Mouse (Mus musculus) CH12.LX (cell line): ENCODE results near the gene Rftn2. TPM values are rescaled to one million over a fixed set of nuclear protein-coding genes. Genes with fewer than 3 reads are reported as not detected.

Experiments used
- DNase-seq: peaks from one replicate; pipeline ENCODE4 v3.0.0-alpha.2; 2013; ENCODE audit errors: extremely low read depth
- H3K27ac ChIP-seq: 2 replicates; pipeline ENCODE4 v1.5.1; 2012; ENCODE audit warnings: low read depth, mild to moderate bottlenecking, control low read depth, moderate library complexity; ENCODE audit not compliant: insufficient read depth
- H3K27me3 ChIP-seq: replicated peaks from 2 replicates; pipeline ENCODE3; 2012; ENCODE audit warnings: inconsistent platforms
- H3K36me3 ChIP-seq, 2 experiments: replicated peaks in 1 of 2; 2 replicates each; pipeline versions ENCODE3 to v1.6.1; 2012; ENCODE audit warnings: inconsistent platforms in 1 of 2, low read length in 1 of 2, mild to moderate bottlenecking in 1 of 2, mixed read lengths in 1 of 2, moderate library complexity in 1 of 2; ENCODE audit not compliant: control insufficient read depth in 1 of 2, insufficient read depth in 1 of 2
- H3K4me1 ChIP-seq, 2 experiments: 2 replicates each; pipeline ENCODE4 v1.6.1; 2012; ENCODE audit warnings: inconsistent platforms in 1 of 2, moderate library complexity in 1 of 2; ENCODE audit not compliant: insufficient read depth in 2 of 2, control insufficient read depth in 1 of 2
- H3K4me2 ChIP-seq: 2 replicates; pipeline ENCODE4 v1.6.1; 2012; ENCODE audit warnings: low read depth, mild to moderate bottlenecking, control low read depth; ENCODE audit not compliant: poor library complexity, insufficient read depth, severe bottlenecking
- H3K4me3 ChIP-seq, 3 experiments: fragments of 150-350 bp in 1 of 3; sonication (generic) in 1 of 3; replicated peaks in 1 of 3; 2 replicates each; pipeline versions ENCODE3 to v1.5.1; 2011 to 2012; ENCODE audit warnings: low read depth in 2 of 3, low read length in 2 of 3, mild to moderate bottlenecking in 2 of 3, moderate library complexity in 2 of 3, control low read depth in 1 of 3, improper control_type of control experiment in 1 of 3, inconsistent platforms in 1 of 3, mixed read lengths in 1 of 3; ENCODE audit not compliant: poor library complexity in 1 of 3
- H3K79me2 ChIP-seq: replicated peaks from 2 replicates; pipeline ENCODE4 v1.6.1; 2012; ENCODE audit warnings: mild to moderate bottlenecking, moderate library complexity; ENCODE audit not compliant: control insufficient read depth, poor library complexity, insufficient read depth, severe bottlenecking; ENCODE audit errors: extremely low read depth
- H3K9ac ChIP-seq: 2 replicates; pipeline ENCODE4 v1.6.1; 2012; ENCODE audit warnings: low read depth, mild to moderate bottlenecking, control low read depth, moderate library complexity; ENCODE audit not compliant: insufficient read depth
- H3K9me3 ChIP-seq: replicated peaks from 2 replicates; pipeline ENCODE3; 2012; ENCODE audit warnings: low read length, inconsistent platforms, mixed read lengths
- EP300 ChIP-seq: IDR thresholded peaks from 2 replicates; pipeline ENCODE4 v1.6.1; 2011; ENCODE audit warnings: low read length, improper control_type of control experiment
- ETS1 ChIP-seq: conservative IDR thresholded peaks from 2 replicates; pipeline ENCODE4 v1.6.1; 2012; ENCODE audit warnings: low read depth, mild to moderate bottlenecking, inconsistent platforms, low read length, improper control_type of control experiment, moderate library complexity
- GABPA ChIP-seq: IDR thresholded peaks from 2 replicates; pipeline ENCODE4 v1.6.1; 2012; ENCODE audit warnings: low read depth, low read length, improper control_type of control experiment, inconsistent platforms; ENCODE audit not compliant: insufficient replicate concordance
- IRF4 ChIP-seq: IDR thresholded peaks from 2 replicates; pipeline ENCODE4 v1.6.1; 2014; ENCODE audit warnings: low read depth, mild to moderate bottlenecking, inconsistent platforms, low read length, improper control_type of control experiment
- JUN ChIP-seq: IDR thresholded peaks from 2 replicates; pipeline ENCODE4 v1.6.1; 2011; ENCODE audit warnings: low read depth, mild to moderate bottlenecking, low read length, improper control_type of control experiment, moderate library complexity; ENCODE audit not compliant: insufficient read depth
- JUND ChIP-seq: conservative IDR thresholded peaks from 2 replicates; pipeline ENCODE4 v1.6.1; 2011; ENCODE audit warnings: low read depth, low read length, improper control_type of control experiment
- MAFK ChIP-seq: IDR thresholded peaks from 2 replicates; pipeline ENCODE4 v1.6.1; 2011; ENCODE audit warnings: low read length, improper control_type of control experiment; ENCODE audit not compliant: insufficient replicate concordance
- MAX ChIP-seq: IDR thresholded peaks from 2 replicates; pipeline ENCODE4 v1.6.1; 2011; ENCODE audit warnings: low read length, improper control_type of control experiment
- MAZ ChIP-seq: IDR thresholded peaks from 2 replicates; pipeline ENCODE4 v1.6.1; 2012; ENCODE audit warnings: low read depth, mild to moderate bottlenecking, inconsistent platforms, low read length, improper control_type of control experiment, moderate library complexity
- MEF2A ChIP-seq: IDR thresholded peaks from 2 replicates; pipeline ENCODE4 v1.6.1; 2014; ENCODE audit warnings: low read depth, mild to moderate bottlenecking, inconsistent platforms, low read length, improper control_type of control experiment, borderline replicate concordance
- NELFE ChIP-seq: IDR thresholded peaks from 2 replicates; pipeline ENCODE4 v1.6.1; 2011; ENCODE audit warnings: low read depth, low read length, improper control_type of control experiment
- RCOR1 ChIP-seq: conservative IDR thresholded peaks from 2 replicates; pipeline ENCODE4 v1.6.1; 2012; ENCODE audit warnings: low read depth, mild to moderate bottlenecking, inconsistent platforms, low read length, improper control_type of control experiment
- SIN3A ChIP-seq: IDR thresholded peaks from 2 replicates; pipeline ENCODE4 v1.6.1; 2012; ENCODE audit warnings: low read length, improper control_type of control experiment, inconsistent platforms
- UBTF ChIP-seq: IDR thresholded peaks from 2 replicates; pipeline ENCODE4 v1.6.1; 2012; ENCODE audit warnings: low read depth, mild to moderate bottlenecking, inconsistent platforms, low read length, improper control_type of control experiment, moderate library complexity
- USF2 ChIP-seq: conservative IDR thresholded peaks from 2 replicates; pipeline ENCODE4 v1.6.1; 2011; ENCODE audit warnings: low read depth, low read length, improper control_type of control experiment
- ZC3H11A ChIP-seq: IDR thresholded peaks from 2 replicates; pipeline ENCODE4 v1.6.1; 2012; ENCODE audit warnings: low read depth, mild to moderate bottlenecking, inconsistent platforms, low read length, improper control_type of control experiment
- ZMIZ1 ChIP-seq: IDR thresholded peaks from 2 replicates; pipeline ENCODE4 v1.6.1; 2012; ENCODE audit warnings: low read depth, mild to moderate bottlenecking, inconsistent platforms, low read length, improper control_type of control experiment
- dilution Hi-C: fragments of 300-500 bp; cut with MboI; formaldehyde crosslinking; loops from 2 replicates; pipeline ENCODE4 v1.14.3; 2020; ENCODE audit warnings: low sequenced_read_pairs; ENCODE audit not compliant: extremely low pct_unique_long_range_greater_than_20kb, extremely low pct_ligation_motif_present
- in situ Hi-C: fragments of 300-500 bp; cut with MboI; formaldehyde crosslinking; loops from 3 replicates; pipeline ENCODE4 v1.14.3; 2019; ENCODE audit warnings: low sequenced_read_pairs, low pct_ligation_motif_present, low pct_unique_long_range_greater_than_20kb, mixed read lengths
- polyA plus RNA-seq: library from polyadenylated mRNA; unstranded; fragments of >175 nt; gene quantifications from 2 replicates; pipeline ENCODE4 v1.2.1, GENCODE M21; 2012; ENCODE audit warnings: low read depth; ENCODE audit not compliant: insufficient read length
- total RNA-seq, 2 experiments: library from RNA; depleted of rRNA; stranded (reverse); fragments of 300-350 nt in 1 of 2; fragments of >200 nt in 1 of 2; gene quantifications; 2 replicates each; pipeline ENCODE4 v1.2.3; 2012 to 2014

Rftn2 gene
- total and polyA plus RNA-seq, 3 experiments = 0.91 to 1.4 (median 1.1) TPM

GRCm38 (mm10) chr1:55168591-55168990 is 58.0 kb downstream of the Rftn2 start:
- H3K36me3 ChIP-seq = no peaks in the 10 kb centered on the region
- H3K4me2 ChIP-seq = no peak overlapping the region
- H3K9me3 ChIP-seq = peaks cover 3% of the 10 kb centered on the region
- no peaks in the 10 kb centered on the region for H3K4me1 ChIP-seq
- no peak overlapping the region for H3K9ac ChIP-seq
- DNase-seq = no peak
- no peaks in the 10 kb centered on the region for H3K79me2 ChIP-seq
- in situ Hi-C loops = no loop called here
- H3K27me3 ChIP-seq = no peaks in the 10 kb centered on the region
- TF ChIP-seq MAX (no peak), MEF2A (no peak), UBTF (no peak), EP300 (no peak), JUN (no peak)
- TF ChIP-seq, all 38 proteins: peak for 0
- dilution Hi-C loops = no loop called here
- Histone ChIP-seq H3K27ac (no peak overlapping the region), H3K4me3 (no peak overlapping the region)

GRCm38 (mm10) chr1:55167560-55167959 is 59.0 kb downstream of the Rftn2 start:
- DNase-seq = no peak
- H3K4me2 ChIP-seq = no peak overlapping the region
- H3K27ac ChIP-seq = no peak overlapping the region
- H3K79me2 ChIP-seq = no peaks in the 10 kb centered on the region
- TF ChIP-seq ZC3H11A (no peak), MEF2A (no peak), ZMIZ1 (no peak), IRF4 (no peak)
- TF ChIP-seq, all 38 proteins: peak for 0
- Histone ChIP-seq H3K4me1 (no peaks in the 10 kb centered on the region), H3K36me3 (no peaks in the 10 kb centered on the region), H3K9me3 (peaks cover 3% of the 10 kb centered on the region), H3K9ac (no peak overlapping the region), H3K4me3 (no peak overlapping the region), H3K27me3 (no peaks in the 10 kb centered on the region)
- dilution Hi-C loops = no loop called here
- in situ Hi-C loops = no loop called here

- dilution Hi-C loops = no loop called here
- TF ChIP-seq NELFE (no peak), JUND (no peak), SIN3A (no peak), MEF2A (no peak), MAFK (no peak), MAZ (no peak), USF2 (no peak), ETS1 (no peak), ZMIZ1 (no peak), RCOR1 (no peak), GABPA (no peak)
- DNase-seq = no peak
These were observed 62.6 kb downstream of the Rftn2 start for GRCm38 (mm10) chr1:55164005-55164404.

More at GRCm38 (mm10) chr1:55164005-55164404, 62.6 kb downstream of the Rftn2 start:
- H3K4me3 ChIP-seq = no peak overlapping the region
- H3K9ac ChIP-seq = no peak overlapping the region
- no peaks in the 10 kb centered on the region for H3K27me3 ChIP-seq
- H3K4me1 ChIP-seq = no peaks in the 10 kb centered on the region
- no peaks in the 10 kb centered on the region for H3K79me2 ChIP-seq
- H3K27ac ChIP-seq = no peak overlapping the region
- H3K9me3 ChIP-seq = no peaks in the 10 kb centered on the region
- H3K4me2 ChIP-seq = no peak overlapping the region
- in situ Hi-C loops = no loop called here
- peaks cover 2 to 24% of the 10 kb centered on the region in 2 experiments for H3K36me3 ChIP-seq
